Mouse (Mus musculus) NIH3T3 (cell line): Measurements from ENCODE around the gene Ass1.

Experiments used
- DNase-seq: peaks from one replicate; pipeline ENCODE4 v3.0.0-alpha.2; 2012; ENCODE audit warnings: low read depth

Ass1 gene

GRCm38 (mm10) chr2:31489166-31489565 lies 19.2 kb downstream of the Ass1 start:
- no peak for DNase-seq

- no peak for DNase-seq
Observed at GRCm38 (mm10) chr2:31490556-31490955, 20.5 kb downstream of the Ass1 start.

DNA sequence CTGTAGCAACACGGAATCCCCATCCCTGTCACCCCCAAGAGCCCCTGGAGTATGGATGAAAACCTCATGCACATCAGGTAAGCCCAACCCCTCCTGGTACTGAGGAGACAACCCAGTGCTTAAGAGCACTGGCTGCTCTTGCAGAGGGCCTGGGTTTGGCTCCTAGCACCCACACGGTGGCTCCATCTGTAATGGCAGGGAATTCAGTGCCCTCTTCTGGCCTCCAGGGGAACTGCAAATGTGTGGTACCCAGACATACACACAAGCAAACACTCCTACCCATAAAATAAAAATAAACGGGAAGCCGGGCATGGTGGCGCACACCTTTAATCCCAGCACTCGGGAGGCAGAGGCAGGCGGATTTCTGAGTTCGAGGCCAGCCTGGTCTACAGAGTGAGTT lies 22.3 kb downstream of the Ass1 start:
- DNase-seq: no peak

DNA sequence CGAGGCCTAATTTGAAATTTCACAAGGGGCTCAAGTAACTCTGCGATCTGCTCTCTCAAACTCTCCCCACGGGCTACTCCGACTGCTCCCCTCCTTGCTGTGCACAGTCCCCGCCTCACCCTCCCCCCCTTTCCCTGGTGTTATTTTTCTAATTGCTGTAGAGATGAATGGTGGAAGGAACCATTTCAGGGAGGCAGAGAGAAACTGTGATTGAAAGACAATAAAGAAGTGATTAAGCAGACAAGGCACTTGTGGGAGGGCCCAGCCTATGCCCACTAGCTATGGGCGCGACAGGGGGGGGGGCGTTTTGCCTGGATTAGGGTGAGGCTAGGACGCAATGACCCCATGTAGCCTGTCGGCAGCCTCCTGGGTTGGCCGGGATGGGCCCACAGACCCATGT lies 23.2 kb downstream of the Ass1 start:
- no peak for DNase-seq

- DNase-seq: no peak
Observed at GRCm38 (mm10) chr2:31494315-31494714, 24.3 kb downstream of the Ass1 start.

- DNase-seq: no peak
Observed at GRCm38 (mm10) chr2:31495046-31495476, 25.1 kb downstream of the Ass1 start.

DNA sequence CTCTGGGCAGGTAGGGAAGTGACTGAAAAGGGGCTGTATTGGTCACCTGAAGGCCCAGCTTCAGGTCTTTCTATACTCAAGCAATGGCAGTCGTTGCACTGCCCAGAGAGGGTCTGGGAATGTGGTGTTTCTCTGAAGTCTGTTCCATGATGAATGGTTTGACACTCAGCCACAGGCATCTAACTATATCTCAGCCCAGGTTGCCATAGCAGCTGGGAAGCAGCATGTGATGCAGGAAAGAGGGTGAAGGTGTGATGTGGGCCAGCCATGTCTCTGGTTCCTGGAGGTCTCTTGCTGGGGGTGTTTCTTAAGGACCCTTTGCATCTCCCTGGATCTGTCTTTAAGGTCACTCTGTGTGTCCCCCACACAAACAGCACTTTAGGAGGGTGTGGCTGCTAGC lies 26.1 kb downstream of the Ass1 start:
- no peak for DNase-seq

DNA sequence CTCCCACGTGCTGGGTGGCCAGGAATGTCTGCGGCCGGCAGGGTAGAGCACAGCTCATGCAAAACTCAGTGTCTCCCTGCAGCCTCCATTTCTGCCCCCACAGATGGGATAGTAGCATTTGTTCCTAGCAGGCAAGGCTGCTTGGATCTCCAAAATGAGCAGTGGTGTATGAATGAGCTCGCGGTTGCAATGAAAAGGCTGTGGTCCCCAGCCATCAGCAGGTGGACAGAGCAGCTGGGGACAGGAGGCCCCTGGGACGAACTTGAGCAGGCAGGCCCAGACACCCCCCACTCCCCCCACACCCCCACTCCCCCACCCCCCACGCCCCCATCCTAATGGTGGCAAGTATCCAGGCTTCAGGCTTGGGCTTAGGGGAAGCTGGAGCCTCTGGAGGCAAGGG lies 27.1 kb downstream of the Ass1 start:
- no peak for DNase-seq

DNA sequence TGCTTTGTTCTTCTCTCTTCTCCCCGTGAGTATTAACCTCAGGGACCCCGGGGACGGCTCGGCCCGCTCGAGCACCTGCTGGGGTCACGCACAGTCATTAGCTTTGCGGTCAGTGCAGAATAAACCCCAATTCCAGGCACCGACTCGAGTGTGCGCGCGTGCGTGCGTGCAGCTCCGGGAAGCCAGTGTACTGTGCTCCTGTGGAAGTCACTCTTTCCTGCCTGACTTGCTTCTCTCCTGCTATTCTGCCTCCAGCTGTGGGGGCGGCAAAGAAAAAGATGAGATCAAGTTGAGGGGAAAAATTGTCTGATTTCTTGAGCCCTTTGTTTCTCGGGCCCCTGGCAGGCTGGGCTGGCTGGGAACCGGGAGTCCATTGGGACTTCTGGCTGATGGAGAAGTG lies 27.6 kb downstream of the Ass1 start:
- DNase-seq: no peak

DNA sequence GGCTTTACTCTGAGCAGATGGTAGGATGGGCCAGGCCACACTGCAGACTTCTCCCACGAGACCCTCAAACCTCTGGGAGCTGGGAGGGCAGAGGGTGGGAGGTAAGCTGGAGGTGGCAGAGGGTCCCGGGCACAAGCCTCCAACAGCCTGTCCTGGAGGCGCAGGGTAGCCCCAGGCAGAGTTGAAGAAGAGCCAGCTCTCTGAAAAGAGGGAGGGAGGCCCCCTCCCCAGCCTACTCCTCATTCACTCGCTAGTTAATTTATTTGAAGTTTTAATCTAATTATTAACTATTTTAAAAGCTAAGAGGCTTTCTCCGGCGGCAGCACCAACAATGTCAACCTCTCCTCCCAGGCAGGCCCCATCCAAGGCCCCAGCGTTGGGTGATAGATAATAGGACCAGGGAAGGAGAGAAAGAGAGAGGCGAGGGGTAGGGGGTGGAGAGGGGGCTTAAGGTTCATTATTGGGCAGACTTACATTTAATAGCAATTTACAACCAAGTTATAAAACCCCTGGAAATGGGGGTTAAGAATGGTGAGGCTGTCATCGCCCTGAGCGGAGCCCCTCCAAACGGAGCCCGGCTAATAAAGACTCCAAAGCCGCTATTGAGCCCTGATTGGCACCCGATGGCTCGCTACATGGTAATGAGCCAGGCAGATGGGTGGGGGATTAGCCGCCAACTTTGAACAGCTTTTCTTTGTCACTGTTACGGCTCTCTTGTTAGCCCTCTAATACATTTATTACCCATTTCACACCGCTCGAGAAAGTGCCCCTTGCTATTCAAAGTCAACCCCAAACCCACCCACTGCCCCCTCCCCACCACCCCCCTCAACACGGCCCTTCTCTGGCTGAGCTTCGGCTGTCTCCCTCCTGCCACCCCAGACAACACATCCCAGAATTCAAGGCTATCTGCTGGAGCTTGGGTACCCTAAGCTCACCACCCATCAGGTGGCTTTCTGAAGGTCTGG lies 29.6 kb downstream of the Ass1 start:
- DNase-seq: no peak

- DNase-seq: no peak
Observed at GRCm38 (mm10) chr2:31500292-31501204, 30.5 kb downstream of the Ass1 start.

- no peak for DNase-seq
Observed at GRCm38 (mm10) chr2:31501448-31502130, 31.6 kb downstream of the Ass1 start.

- DNase-seq: no peak
Observed at GRCm38 (mm10) chr2:31502616-31503522, 32.9 kb downstream of the Ass1 start.

GRCm38 (mm10) chr2:31505472-31505871 lies 35.5 kb downstream of the Ass1 start:
- DNase-seq: no peak

- no peak for DNase-seq
Observed at GRCm38 (mm10) chr2:31508851-31509250, 38.8 kb downstream of the Ass1 start.

GRCm38 (mm10) chr2:31511316-31511715 lies 41.3 kb downstream of the Ass1 start:
- no peak for DNase-seq

DNA sequence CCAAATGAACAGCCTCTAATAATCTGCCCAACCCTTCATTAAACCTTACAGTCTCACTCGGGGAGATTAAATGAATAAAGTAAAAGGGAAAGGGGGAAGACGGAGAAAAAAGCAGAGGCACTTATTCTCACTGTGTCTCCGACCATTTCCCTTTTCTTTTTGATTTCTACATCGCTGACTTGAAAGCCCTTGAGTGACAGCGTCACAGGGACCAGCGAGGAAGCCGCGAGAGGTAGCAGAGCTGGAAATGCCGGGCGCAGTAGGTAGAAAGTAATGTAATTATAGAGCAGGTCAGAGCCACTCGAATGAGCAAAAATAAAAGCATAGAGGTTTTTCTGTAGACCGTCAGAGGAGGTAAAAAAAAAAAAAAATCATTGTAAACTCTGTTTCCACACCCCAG lies 46.5 kb downstream of the Ass1 start:
- no peak for DNase-seq

- no peak for DNase-seq
Observed at GRCm38 (mm10) chr2:31521800-31522335, 51.9 kb downstream of the Ass1 start.

GRCm38 (mm10) chr2:31524641-31525040 lies 54.6 kb downstream of the Ass1 start:
- peak; percentile 57 for DNase-seq

DNA sequence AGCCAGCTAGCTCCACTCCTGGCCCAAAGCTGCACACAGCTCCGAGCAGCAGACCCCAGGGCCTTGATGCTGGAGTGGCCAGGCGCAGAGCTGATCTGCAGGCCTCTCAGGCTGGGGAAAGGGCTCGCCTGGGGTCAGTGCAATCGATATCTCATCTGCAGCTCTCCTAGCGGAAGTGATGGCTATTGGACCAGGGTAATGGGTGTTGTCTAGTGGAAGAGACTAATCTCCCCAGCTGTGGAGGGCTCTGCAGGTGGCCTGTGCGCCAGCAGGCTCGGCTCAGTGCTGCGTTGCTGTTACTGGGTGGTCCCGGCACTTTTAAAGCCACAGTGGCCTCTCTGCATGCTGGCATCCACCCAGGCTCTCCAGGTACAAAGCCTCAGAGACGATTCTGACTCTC lies 55.8 kb downstream of the Ass1 start:
- DNase-seq: no peak

GRCm38 (mm10) chr2:31530201-31530600 lies 60.2 kb downstream of the Ass1 start:
- DNase-seq: no peak
